Comparison of ENCODE assay signal across 8 mouse cellular contexts in the genomic region with DNA sequence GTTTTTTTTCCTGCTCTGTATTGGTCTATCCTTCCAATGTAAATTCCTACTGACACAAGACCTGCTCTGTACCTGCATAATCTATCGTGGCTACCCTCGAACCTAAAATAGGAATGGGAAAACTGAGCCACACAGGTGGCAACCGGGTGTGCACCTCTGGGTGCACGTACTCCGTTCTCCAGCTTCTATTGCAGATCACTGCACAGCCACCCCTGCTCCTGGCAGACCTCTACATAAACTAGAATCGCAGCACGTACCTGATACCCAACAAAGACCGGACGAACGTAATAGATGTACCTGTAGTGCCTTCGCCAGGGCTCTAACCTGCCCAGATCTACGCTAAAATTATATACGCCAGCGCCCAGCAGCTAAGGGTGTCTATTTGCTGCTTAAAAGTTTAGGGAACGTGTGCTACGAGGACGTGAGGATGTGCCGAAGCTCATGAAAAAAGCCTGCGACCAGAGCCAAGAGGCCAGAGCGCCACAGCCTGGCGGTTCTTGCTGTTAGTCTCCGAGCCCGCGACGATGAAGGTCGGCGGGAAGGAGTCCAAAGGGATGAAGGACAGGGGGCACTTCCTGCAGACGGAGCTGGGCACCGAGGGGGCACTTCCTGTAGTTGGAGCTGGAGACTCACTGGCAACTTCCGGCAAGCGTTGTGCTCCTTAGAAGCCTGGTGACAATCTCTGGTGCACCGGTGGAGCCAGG. TPM values are rescaled to one million over a fixed set of nuclear protein-coding genes. Genes with fewer than 3 reads are reported as not detected.
DNase-seq lines count a peak whose midpoint lies in the region; ATAC-seq and TF ChIP-seq lines count a peak whose summit lies in the region.

A gene (minus strand): TSS at position 556 of the 704 bp plus-strand sequence.

- peak; percentile 93 for DNase-seq in heart, adult 11 months
- DNase-seq in left cerebral cortex, postnatal 4 days, result peak; percentile 90
- DNase-seq in midbrain, embryonic 10.5 days (ENCODE audit: low spot score), result peak; percentile 83
- peak; percentile 78 for DNase-seq in right cerebral cortex, postnatal 4 days
- DNase-seq in yolk sac, embryonic 10.5 days (ENCODE audit: low spot score), result peak; percentile 71

- H3K27ac ChIP-seq in bone marrow, adult 2 months (ENCODE audit: control insufficient read depth, insufficient read depth, low read depth, low read length, poor library complexity), result no peak within 1 kb of the TSS; the same call in 1 of the 2 replicates
- peak within 1 kb of the TSS; percentile 52 for H3K27ac ChIP-seq in embryonic facial prominence, embryonic 12.5 days
- H3K27ac ChIP-seq in intestine, postnatal 0 days (ENCODE audit: low read depth, low read length), result peak within 1 kb of the TSS; percentile 62; the same call in 1 of the 2 replicates
- peak within 1 kb of the TSS; percentile 85 for H3K27ac ChIP-seq in midbrain, embryonic 10.5 days (replicated peaks)

- ATAC-seq in embryonic facial prominence, embryonic 12.5 days (ENCODE audit: insufficient number of reproducible peaks, insufficient read depth, low FRiP score, low TSS enrichment), result peak; percentile 67; the same call in 1 of the 2 replicates
- ATAC-seq in intestine, postnatal 0 days, result peak; percentile 81

- H3K4me1 ChIP-seq in bone marrow, adult 2 months (ENCODE audit: control insufficient read depth, insufficient read depth, low read length), result no peaks in the 10 kb centered on the region; the same call in 1 of the 2 replicates
- peaks cover 7% of the 10 kb centered on the region; the same call in 1 of the 2 replicates for H3K4me1 ChIP-seq in embryonic facial prominence, embryonic 12.5 days
- 0 out of 2 replicates have a peak, but pooled peaks cover 2% of the 10 kb centered on the region for H3K4me1 ChIP-seq in intestine, postnatal 0 days (replicated peaks; ENCODE audit: control insufficient read depth, insufficient read depth, low read length)
- peaks cover 20% of the 10 kb centered on the region for H3K4me1 ChIP-seq in midbrain, embryonic 10.5 days

- TF ChIP-seq CTCF in bone marrow, adult 2 months (IDR thresholded peaks at IDR 0.05; ENCODE audit: control insufficient read depth, insufficient read depth, low read length), result no peak
- TF ChIP-seq CTCF in intestine, postnatal 0 days (IDR thresholded peaks at IDR 0.05; ENCODE audit: low read depth), result peak; percentile 74

- H3K9me3 ChIP-seq in embryonic facial prominence, embryonic 12.5 days, result no peaks in the 10 kb centered on the region
- H3K9me3 ChIP-seq in intestine, postnatal 0 days (ENCODE audit: control insufficient read depth), result no peaks in the 10 kb centered on the region
- H3K9me3 ChIP-seq in midbrain, embryonic 10.5 days (replicated peaks), result no peaks in the 10 kb centered on the region; the same call in 1 of the 2 replicates

- peak within 1 kb of the TSS; percentile 62 for H3K9ac ChIP-seq in embryonic facial prominence, embryonic 12.5 days
- H3K9ac ChIP-seq in intestine, postnatal 0 days (ENCODE audit: low read depth, low read length), result peak within 1 kb of the TSS; percentile 68

- peak within 1 kb of the TSS; percentile 76 for H3K4me2 ChIP-seq in embryonic facial prominence, embryonic 12.5 days (replicated peaks)
- H3K4me2 ChIP-seq in intestine, postnatal 0 days (replicated peaks; ENCODE audit: low read depth), result peak within 1 kb of the TSS; percentile 88

- H3K4me3 ChIP-seq in bone marrow, adult 2 months (replicated peaks; ENCODE audit: control insufficient read depth, low read depth, low read length), result peak within 1 kb of the TSS; percentile 73
- peak within 1 kb of the TSS; percentile 52 for H3K4me3 ChIP-seq in embryonic facial prominence, embryonic 12.5 days
- H3K4me3 ChIP-seq in intestine, postnatal 0 days (ENCODE audit: low read depth, low read length), result peak within 1 kb of the TSS; percentile 63
- H3K4me3 ChIP-seq in midbrain, embryonic 10.5 days, result peak within 1 kb of the TSS; percentile 65

- TF ChIP-seq POLR2A in bone marrow, adult 2 months (IDR thresholded peaks at IDR 0.05; ENCODE audit: borderline replicate concordance, control insufficient read depth, low read depth, low read length), result peak; percentile 15; the same call in 1 of the 2 replicates

- peaks cover 23% of the 10 kb centered on the region for H3K36me3 ChIP-seq in embryonic facial prominence, embryonic 12.5 days
- H3K36me3 ChIP-seq in intestine, postnatal 0 days (ENCODE audit: control insufficient read depth, insufficient read depth), result peaks cover 23% of the 10 kb centered on the region
- peaks cover 33% of the 10 kb centered on the region for H3K36me3 ChIP-seq in midbrain, embryonic 10.5 days

- WGBS in bone marrow, adult 2 months, result under 1% methylated on average over 32 of the region's 32 CpGs
- WGBS in embryonic facial prominence, embryonic 12.5 days, result under 1% methylated on average over 32 of the region's 32 CpGs
- WGBS in intestine, postnatal 0 days, result 1% methylated on average over 32 of the region's 32 CpGs
- 1% methylated on average over 32 of the region's 32 CpGs for WGBS in midbrain, embryonic 10.5 days

- H3K27me3 ChIP-seq in embryonic facial prominence, embryonic 12.5 days, result no peaks in the 10 kb centered on the region
- H3K27me3 ChIP-seq in intestine, postnatal 0 days (replicated peaks; ENCODE audit: control insufficient read depth, insufficient read depth, low read length), result no peaks in the 10 kb centered on the region
- H3K27me3 ChIP-seq in midbrain, embryonic 10.5 days (ENCODE audit: low read depth, poor library complexity, severe bottlenecking), result no peaks in the 10 kb centered on the region

- intact Hi-C loops in left cerebral cortex, postnatal 4 days (cut with DNase I), result loop anchor here (5.0 kb wide), 1 partner anchor 38 kb away; a partner anchor contains a TSS

RNA-seq across cellular contexts. Expression of the gene that starts here (rescaled TPM):
- not detected in 2 replicates for polyA plus RNA-seq in bone marrow, adult 2 months (2011; ENCODE audit: insufficient read depth, insufficient read length, low replicate concordance, missing spikeins)
- 3.3 and 4.2 TPM in 2 replicates for polyA plus RNA-seq in embryonic facial prominence, embryonic 12.5 days (2016; fragmentation: Nextera tagmentation; extraction: Ambion mirVana)
- polyA plus RNA-seq in intestine, postnatal 0 days (2015; fragmentation: Nextera tagmentation; extraction: Ambion mirVana), result 0.47 and 0.60 TPM in 2 replicates
- total RNA-seq in left cerebral cortex, postnatal 4 days (2021), result 1 to 10 TPM; 1.3 to 2.2 TPM
- 5.1 TPM in 2 replicates for polyA plus RNA-seq in midbrain, embryonic 10.5 days (2016; fragmentation: Nextera tagmentation; extraction: Ambion mirVana)

Comparison
In these comparisons a context has a peak if more than half of its experiments do, and no peak if none do; other contexts are left out.
1. Peak in ATAC-seq, H3K4me3 ChIP-seq, H3K27ac ChIP-seq, H3K9ac ChIP-seq and H3K4me2 ChIP-seq in intestine, postnatal 0 days; RNA of the gene not detected or under 1 TPM.